Mouse (Mus musculus) erythroblast, embryonic 14.5 days (primary cell): ENCODE data around the gene Spo11.

Source experiments
- GATA1 ChIP-seq: IDR thresholded peaks from 2 replicates; pipeline ENCODE4 v1.6.1; 2012; ENCODE audit warnings: low read length, inconsistent platforms, mixed read lengths
- TAL1 ChIP-seq: IDR thresholded peaks from 3 replicates; pipeline ENCODE4 v1.6.1; 2012; ENCODE audit warnings: low read length, inconsistent platforms, mixed read lengths

DNA sequence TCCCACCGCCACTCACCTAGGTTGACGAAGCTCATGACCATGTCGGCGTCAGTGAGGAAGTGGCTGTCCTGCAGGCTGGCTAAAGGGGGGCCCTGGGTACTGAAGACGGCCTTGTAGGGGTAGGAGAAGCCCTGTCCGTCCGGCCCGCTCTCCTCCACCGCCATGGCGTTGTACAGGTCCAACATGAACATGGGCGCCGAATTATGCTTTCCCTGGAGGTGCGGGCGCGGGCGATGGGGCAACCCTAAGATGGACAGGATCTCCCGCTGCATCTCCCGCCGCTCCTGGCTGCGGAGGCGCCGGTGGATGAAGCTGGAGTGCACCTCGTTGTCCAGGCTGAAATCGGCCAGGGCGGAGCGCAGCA, 37.9 kb upstream of the Spo11 start:
- TF ChIP-seq GATA1: no peak
- TF ChIP-seq TAL1: no peak
